Mouse (Mus musculus) liver, postnatal 0 days (tissue): ENCODE measurements around the gene Tmem205. TPM values are rescaled to one million over a fixed set of nuclear protein-coding genes. Genes with fewer than 3 reads are reported as not detected.

Experiments
- ATAC-seq: fragments of 200-750 bp; cut with Nextera tagmentation; 2 replicates; pipeline ENCODE4 v1.8.0; 2017; ENCODE audit warnings: mild to moderate bottlenecking, moderate library complexity
- DNase-seq: peaks from one replicate; pipeline ENCODE4 v3.0.0-alpha.2; 2016
- H3K27ac ChIP-seq: fragments of 300-500 bp; sonication (generic); 2 replicates; pipeline ENCODE4 v1.5.1; 2014; ENCODE audit warnings: antibody characterized with exemption, moderate library complexity, mild to moderate bottlenecking, low read depth
- H3K27me3 ChIP-seq: fragments of 300-500 bp; sonication (generic); 2 replicates; pipeline ENCODE4 v1.6.1; 2014; ENCODE audit warnings: low read length, control low read depth, mixed read lengths; ENCODE audit not compliant: insufficient read depth
- H3K36me3 ChIP-seq: fragments of 300-500 bp; sonication (generic); replicated peaks from 2 replicates; pipeline ENCODE4 v1.6.1; 2014; ENCODE audit warnings: mild to moderate bottlenecking, control low read depth, low read length, moderate library complexity, mixed read lengths; ENCODE audit not compliant: insufficient read depth
- H3K4me1 ChIP-seq: fragments of 300-500 bp; sonication (generic); 2 replicates; pipeline ENCODE4 v1.6.1; 2014; ENCODE audit warnings: antibody characterized with exemption, mild to moderate bottlenecking, control low read depth; ENCODE audit not compliant: insufficient read depth
- H3K4me2 ChIP-seq: fragments of 300-500 bp; sonication (generic); 2 replicates; pipeline ENCODE4 v1.6.1; 2014; ENCODE audit warnings: low read depth, mild to moderate bottlenecking, low read length, moderate library complexity, mixed read lengths
- H3K4me3 ChIP-seq: fragments of 300-500 bp; sonication (generic); 2 replicates; pipeline ENCODE4 v1.5.1; 2014; ENCODE audit warnings: low read depth, low read length
- H3K9ac ChIP-seq: fragments of 300-500 bp; sonication (generic); replicated peaks from 2 replicates; pipeline ENCODE4 v1.6.1; 2014; ENCODE audit warnings: mild to moderate bottlenecking, moderate library complexity
- H3K9me3 ChIP-seq: fragments of 300-500 bp; sonication (generic); 2 replicates; pipeline ENCODE4 v1.6.1; 2016; ENCODE audit warnings: mild to moderate bottlenecking, control low read depth, low read length, mixed read lengths
- CTCF ChIP-seq: sonication (generic); IDR thresholded peaks from 2 replicates; pipeline ENCODE4 v1.5.1; 2016; ENCODE audit warnings: antibody characterized with exemption, low read depth
- EP300 ChIP-seq: IDR thresholded peaks from 2 replicates; pipeline ENCODE4 v1.6.1; 2016; ENCODE audit warnings: antibody characterized with exemption, low read depth, mild to moderate bottlenecking
- WGBS: fragments of 180-500 bp; shearing (Covaris S2); extraction: QIAGEN DNeasy Blood & Tissue Kit; methylation state at CpG from one replicate; pipeline ENCODE4 v1.1.7; 2014; ENCODE audit not compliant: insufficient replicate concordance; 5-methylcytosine and 5-hydroxymethylcytosine counted together
- polyA plus RNA-seq: library from polyadenylated mRNA; unstranded; fragments of >200 nt; fragmentation: Nextera tagmentation; extraction: Ambion mirVana; gene quantifications from 2 replicates; pipeline ENCODE4 v1.2.1, GENCODE M21; 2015

Tmem205 gene
- polyA plus RNA-seq, 1 experiment from 2014 or later = 222 TPM

GRCm38 (mm10) chr9:21948790-21949189, 21.4 kb upstream of the Tmem205 start:
- ATAC-seq (no peak), DNase-seq (no peak)
- no peaks in the 10 kb centered on the region for H3K36me3 ChIP-seq
- peaks cover 7% of the 10 kb centered on the region; the same call in 1 of the 2 replicates for H3K4me1 ChIP-seq
- H3K27me3 ChIP-seq = 0 out of 2 replicates have a peak, but pooled peaks cover 2% of the 10 kb centered on the region
- no peak for TF ChIP-seq EP300
- TF ChIP-seq CTCF = no peak
- H3K4me3 ChIP-seq = no peak overlapping the region
- no peak overlapping the region for H3K9ac ChIP-seq
- H3K27ac ChIP-seq = no peak overlapping the region
- no peaks in the 10 kb centered on the region for H3K9me3 ChIP-seq
- WGBS = 62% methylated on average over 6 of the region's 6 CpGs
- no peak overlapping the region for H3K4me2 ChIP-seq

- DNase-seq (no peak), ATAC-seq (no peak)
- no peak overlapping the region for H3K4me2 ChIP-seq
- H3K27ac ChIP-seq = no peak overlapping the region
- TF ChIP-seq EP300 = no peak
- H3K9me3 ChIP-seq = no peaks in the 10 kb centered on the region
- no peak overlapping the region for H3K4me3 ChIP-seq
- H3K27me3 ChIP-seq = 0 out of 2 replicates have a peak, but pooled peaks cover 2% of the 10 kb centered on the region
- H3K4me1 ChIP-seq = peaks cover 7% of the 10 kb centered on the region; the same call in 1 of the 2 replicates
- WGBS = 44% methylated on average over 8 of the region's 8 CpGs
- no peaks in the 10 kb centered on the region for H3K36me3 ChIP-seq
- H3K9ac ChIP-seq = no peak overlapping the region
Observed at GRCm38 (mm10) chr9:21948146-21948545, 20.8 kb upstream of the Tmem205 start.

- WGBS = 7% methylated on average over 28 of the region's 28 CpGs
- Histone ChIP-seq H3K9me3 (no peaks in the 10 kb centered on the region), H3K27me3 (0 out of 2 replicates have a peak, but pooled peaks cover 2% of the 10 kb centered on the region), H3K4me2 (peak overlapping the region; percentile 42), H3K4me1 (peaks cover 7% of the 10 kb centered on the region; the same call in 1 of the 2 replicates), H3K27ac (no peak overlapping the region), H3K4me3 (no peak overlapping the region), H3K36me3 (no peaks in the 10 kb centered on the region), H3K9ac (no peak overlapping the region)
- ATAC-seq = no peak
- DNase-seq = peak; percentile 39
- TF ChIP-seq EP300 (no peak), CTCF (no peak)
Observed at GRCm38 (mm10) chr9:21947540-21948130, 20.3 kb upstream of the Tmem205 start.

- WGBS = 30% methylated on average over 23 of the region's 23 CpGs
- DNase-seq = peak; percentile 45
- no peak for ATAC-seq
- Histone ChIP-seq H3K4me2 (no peak overlapping the region), H3K9me3 (no peaks in the 10 kb centered on the region), H3K27me3 (no peaks in the 10 kb centered on the region), H3K9ac (no peak overlapping the region), H3K4me3 (no peak overlapping the region), H3K4me1 (peaks cover 7% of the 10 kb centered on the region; the same call in 1 of the 2 replicates), H3K36me3 (no peaks in the 10 kb centered on the region), H3K27ac (no peak overlapping the region)
- no peak for TF ChIP-seq EP300
- no peak for TF ChIP-seq CTCF
Observed at GRCm38 (mm10) chr9:21944267-21944666, 16.9 kb upstream of the Tmem205 start.

- H3K4me2 ChIP-seq = no peak overlapping the region
- no peak overlapping the region for H3K27ac ChIP-seq
- H3K9ac ChIP-seq = no peak overlapping the region
- TF ChIP-seq EP300 (no peak), CTCF (no peak)
- ATAC-seq (no peak), DNase-seq (no peak)
- no peaks in the 10 kb centered on the region for H3K27me3 ChIP-seq
- WGBS = 47% methylated on average over 12 of the region's 12 CpGs
- no peaks in the 10 kb centered on the region for H3K36me3 ChIP-seq
- no peak overlapping the region for H3K4me3 ChIP-seq
- no peaks in the 10 kb centered on the region for H3K9me3 ChIP-seq
- peaks cover 7% of the 10 kb centered on the region; the same call in 1 of the 2 replicates for H3K4me1 ChIP-seq
Observed at GRCm38 (mm10) chr9:21943638-21944037, 16.3 kb upstream of the Tmem205 start.

- no peak overlapping the region for H3K4me3 ChIP-seq
- peaks cover 7% of the 10 kb centered on the region; the same call in 1 of the 2 replicates for H3K4me1 ChIP-seq
- H3K9me3 ChIP-seq = no peaks in the 10 kb centered on the region
- WGBS = 71% methylated on average over 12 of the region's 12 CpGs
- DNase-seq = no peak
- H3K36me3 ChIP-seq = no peaks in the 10 kb centered on the region
- H3K27ac ChIP-seq = no peak overlapping the region
- no peak overlapping the region for H3K9ac ChIP-seq
- TF ChIP-seq EP300 = no peak
- no peak for TF ChIP-seq CTCF
- H3K27me3 ChIP-seq = no peaks in the 10 kb centered on the region
- ATAC-seq = no peak
- no peak overlapping the region for H3K4me2 ChIP-seq
Observed at GRCm38 (mm10) chr9:21943046-21943445, 15.7 kb upstream of the Tmem205 start.
